12 mouse cellular contexts compared by ENCODE assay signal in the genomic region with DNA sequence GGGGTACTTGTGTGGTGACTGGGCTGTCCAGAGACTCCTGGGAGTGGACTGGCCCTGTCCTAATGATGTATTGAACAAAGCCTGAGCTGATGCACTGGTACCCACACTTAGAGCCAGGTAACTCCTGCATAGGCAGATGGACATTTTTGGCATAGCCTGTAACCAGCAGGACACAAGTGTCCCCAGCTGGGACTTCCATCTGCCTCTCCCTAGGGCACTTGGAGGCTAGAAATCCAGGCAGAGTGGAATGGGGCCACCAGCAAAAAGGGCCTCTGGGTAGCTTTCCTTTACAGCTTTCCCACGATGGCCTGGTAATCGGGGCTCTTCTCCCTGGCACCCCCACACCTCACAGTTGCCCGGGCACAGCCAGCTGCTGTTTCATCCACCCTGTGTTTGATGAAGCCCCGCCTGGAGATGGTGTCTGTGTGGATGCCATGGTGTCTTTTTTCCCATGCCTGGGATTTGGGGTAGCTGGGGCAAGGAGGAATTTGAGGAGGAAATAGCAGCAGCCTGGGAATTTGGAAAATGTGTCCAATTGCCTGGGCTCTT. TPM values are rescaled to one million over a fixed set of nuclear protein-coding genes. Genes with fewer than 3 reads are reported as not detected.
DNase-seq lines count a peak whose midpoint lies in the region; ATAC-seq and TF ChIP-seq lines count a peak whose summit lies in the region.
"Had no signal": no experiment of that assay in that cellular context is flagged by ENCODE, and none has a peak within 500 bp of the region (broad histone marks: within the 10 kb centered on the region; RNA-seq: fewer than 3 reads in every experiment).

No protein-coding gene starts in this region.

- H3K9me3 ChIP-seq in forebrain, postnatal 0 days (ENCODE audit: low read length): no peaks in the 10 kb centered on the region
- H3K9me3 ChIP-seq in forebrain, embryonic 12.5 days: no peaks in the 10 kb centered on the region
- H3K9me3 ChIP-seq in embryonic facial prominence, embryonic 10.5 days: no peaks in the 10 kb centered on the region
- H3K9me3 ChIP-seq in liver, embryonic 14.5 days (ENCODE audit: control insufficient read depth, low read length): no peaks in the 10 kb centered on the region
- H3K9me3 ChIP-seq: neural tube, embryonic 12.5 days had no signal

- no peak overlapping the region for H3K27ac ChIP-seq in forebrain, postnatal 0 days (ENCODE audit: low read depth, low read length)
- no peak overlapping the region for H3K27ac ChIP-seq in forebrain, embryonic 12.5 days
- peak overlapping the region; percentile 95 for H3K27ac ChIP-seq in embryonic facial prominence, embryonic 10.5 days (replicated peaks)
- peak overlapping the region; percentile 42; the same call in 1 of the 2 replicates for H3K27ac ChIP-seq in liver, embryonic 14.5 days
- H3K27ac ChIP-seq: heart, adult 2 months; neural tube, embryonic 12.5 days had no signal

- H3K27me3 ChIP-seq in forebrain, postnatal 0 days (ENCODE audit: insufficient read depth, low read length): no peaks in the 10 kb centered on the region
- peaks cover 7% of the 10 kb centered on the region; the same call in 1 of the 2 replicates for H3K27me3 ChIP-seq in forebrain, embryonic 12.5 days
- H3K27me3 ChIP-seq in embryonic facial prominence, embryonic 10.5 days (replicated peaks; ENCODE audit: low read depth, poor library complexity, severe bottlenecking): no peaks in the 10 kb centered on the region
- no peaks in the 10 kb centered on the region for H3K27me3 ChIP-seq in liver, embryonic 14.5 days (ENCODE audit: control insufficient read depth, insufficient read depth, low read length)
- H3K27me3 ChIP-seq: neural tube, embryonic 12.5 days had no signal

- H3K4me1 ChIP-seq in forebrain, postnatal 0 days (ENCODE audit: insufficient read depth): no peaks in the 10 kb centered on the region
- peaks cover 34% of the 10 kb centered on the region for H3K4me1 ChIP-seq in forebrain, embryonic 12.5 days
- H3K4me1 ChIP-seq in embryonic facial prominence, embryonic 10.5 days: peaks cover 97% of the 10 kb centered on the region
- H3K4me1 ChIP-seq in liver, embryonic 14.5 days (replicated peaks; ENCODE audit: control insufficient read depth in 2 of 2, insufficient read depth in 2 of 2, low read length in 1 of 2): peaks cover 2 to 31% of the 10 kb centered on the region in 2 experiments; a peak in 3 of 4 replicates

- no peak for TF ChIP-seq EP300 in liver, embryonic 14.5 days (IDR thresholded peaks at IDR 0.05; ENCODE audit: low read depth)

- no peaks in the 10 kb centered on the region for H3K36me3 ChIP-seq in forebrain, postnatal 0 days (ENCODE audit: insufficient read depth)
- no peaks in the 10 kb centered on the region for H3K36me3 ChIP-seq in forebrain, embryonic 12.5 days (replicated peaks)
- H3K36me3 ChIP-seq in embryonic facial prominence, embryonic 10.5 days (replicated peaks): no peaks in the 10 kb centered on the region
- no peaks in the 10 kb centered on the region for H3K36me3 ChIP-seq in liver, embryonic 14.5 days (replicated peaks; ENCODE audit: control insufficient read depth, insufficient read depth, low read depth)
- H3K36me3 ChIP-seq: neural tube, embryonic 12.5 days had no signal

- TF ChIP-seq CTCF in forebrain, postnatal 0 days (IDR thresholded peaks at IDR 0.05; ENCODE audit: low read depth): no peak
- no peak for TF ChIP-seq CTCF in liver, embryonic 14.5 days (IDR thresholded peaks at IDR 0.05; ENCODE audit: low read depth)

- no peak overlapping the region for H3K4me3 ChIP-seq in forebrain, postnatal 0 days (ENCODE audit: low read depth, low read length)
- H3K4me3 ChIP-seq in forebrain, embryonic 12.5 days (replicated peaks): no peak overlapping the region
- H3K4me3 ChIP-seq in embryonic facial prominence, embryonic 10.5 days: no peak overlapping the region
- no peak overlapping the region for H3K4me3 ChIP-seq in liver, embryonic 14.5 days (ENCODE audit: insufficient read depth in 1 of 2, low read depth in 2 of 2, low read length in 2 of 2)
- H3K4me3 ChIP-seq: heart, adult 2 months; neural tube, embryonic 12.5 days had no signal

- no peak overlapping the region for H3K4me2 ChIP-seq in forebrain, postnatal 0 days (ENCODE audit: low read depth)
- H3K4me2 ChIP-seq in forebrain, embryonic 12.5 days: no peak overlapping the region
- no peak overlapping the region for H3K4me2 ChIP-seq in liver, embryonic 14.5 days (ENCODE audit: low read depth)
- H3K4me2 ChIP-seq: neural tube, embryonic 12.5 days had no signal

- no peak overlapping the region for H3K9ac ChIP-seq in forebrain, postnatal 0 days
- H3K9ac ChIP-seq in forebrain, embryonic 12.5 days: no peak overlapping the region
- H3K9ac ChIP-seq in liver, embryonic 14.5 days (replicated peaks): no peak overlapping the region

- 79% methylated on average over 4 of the region's 4 CpGs for WGBS in forebrain, postnatal 0 days
- WGBS in forebrain, embryonic 12.5 days: 84% methylated on average over 4 of the region's 4 CpGs
- 65% methylated on average over 4 of the region's 4 CpGs for WGBS in embryonic facial prominence, embryonic 10.5 days
- WGBS in liver, embryonic 14.5 days (ENCODE audit: insufficient replicate concordance): 40% methylated on average over 4 of the region's 4 CpGs

- no peak for ATAC-seq in forebrain, postnatal 0 days
- no peak for ATAC-seq in forebrain, embryonic 12.5 days (ENCODE audit: low FRiP score)
- ATAC-seq in liver, embryonic 14.5 days (ENCODE audit: insufficient read depth): no peak
- ATAC-seq in erythroblast, adult 5-6 weeks (replicated peaks; ENCODE audit: low FRiP score, poor library complexity, severe bottlenecking): no peak

- peak; percentile 11 for DNase-seq in forebrain, postnatal 0 days
- DNase-seq in layer of hippocampus, postnatal 14 days (ENCODE audit: low spot score in 2 of 2): peak; percentile 52 to 61
- DNase-seq in layer of hippocampus, adult 9-10 months (ENCODE audit: low spot score): no peak
- no peak for DNase-seq in embryonic facial prominence, embryonic 10.5 days (ENCODE audit: low spot score)
- DNase-seq in liver, embryonic 14.5 days (ENCODE audit: low read depth in 3 of 3, low spot score in 3 of 3): no peak
- no peak for DNase-seq in ovary, adult 18-20 months (ENCODE audit: low spot score)
- DNase-seq: heart, adult 2 months; kidney, postnatal 36 days; lung, postnatal 4 days had no signal

RNA-seq across cellular contexts. Expression of a gene that starts 29.4 kb away (rescaled TPM):
- 44.8 and 73.5 TPM in 2 replicates for total RNA-seq in forebrain, postnatal 0 days (2014; rRNA removed)
- polyA plus RNA-seq in forebrain, postnatal 0 days (2015; fragmentation: Nextera tagmentation; extraction: Ambion mirVana): 25.5 and 27.9 TPM in 2 replicates
- polyA plus RNA-seq in forebrain, embryonic 12.5 days (2016; fragmentation: Nextera tagmentation; extraction: Ambion mirVana): 10.8 and 15.9 TPM in 2 replicates
- total RNA-seq in layer of hippocampus, postnatal 14 days (2021): 1 to 10 TPM; 4.2 to 5.1 TPM
- polyA plus RNA-seq in embryonic facial prominence, embryonic 10.5 days (2016; fragmentation: Nextera tagmentation; extraction: Ambion mirVana): 18.1 and 22.4 TPM in 2 replicates
- polyA plus RNA-seq in liver, embryonic 14.5 days (2012; rRNA removed): 24.4 and 45.9 TPM in 2 replicates
- polyA plus RNA-seq in liver, embryonic 14.5 days (2014; fragmentation: Nextera tagmentation; extraction: Ambion mirVana): 11.1 and 14.4 TPM in 2 replicates
- total RNA-seq in erythroblast, adult 5-6 weeks (2015; ENCODE audit: low replicate concordance): not detected in 2 replicates
- total RNA-seq in erythroblast, adult 5-6 weeks (2017; ENCODE audit: low replicate concordance): 3.7 and 8.1 TPM in 2 replicates

Comparison
In these comparisons a context has a peak if more than half of its experiments do, and no peak if none do; other contexts are left out.
1. DNase-seq: peak in forebrain, postnatal 0 days (single experiment) and layer of hippocampus, postnatal 14 days (2 of 2); none in layer of hippocampus, adult 9-10 months (single experiment), embryonic facial prominence, embryonic 10.5 days (single experiment), liver, embryonic 14.5 days (0 of 3) and ovary, adult 18-20 months (single experiment).
2. H3K27ac ChIP-seq: peak in embryonic facial prominence, embryonic 10.5 days (single experiment) and liver, embryonic 14.5 days (single experiment); none in forebrain, postnatal 0 days (single experiment) and forebrain, embryonic 12.5 days (single experiment).